Mouse (Mus musculus): ENCODE data around the gene Tnni3. TPM values are rescaled to one million over a fixed set of nuclear protein-coding genes. Genes with fewer than 3 reads are reported as not detected.
"Not testable (repeated sequence)": the region's sequence is repeated elsewhere in the genome, so short reads cannot be mapped to it uniquely, and the experiment has no call there.

Gene Tnni3
- polyA plus RNA-seq, 2 experiments: 2.8 to 10.6 TPM

DNA sequence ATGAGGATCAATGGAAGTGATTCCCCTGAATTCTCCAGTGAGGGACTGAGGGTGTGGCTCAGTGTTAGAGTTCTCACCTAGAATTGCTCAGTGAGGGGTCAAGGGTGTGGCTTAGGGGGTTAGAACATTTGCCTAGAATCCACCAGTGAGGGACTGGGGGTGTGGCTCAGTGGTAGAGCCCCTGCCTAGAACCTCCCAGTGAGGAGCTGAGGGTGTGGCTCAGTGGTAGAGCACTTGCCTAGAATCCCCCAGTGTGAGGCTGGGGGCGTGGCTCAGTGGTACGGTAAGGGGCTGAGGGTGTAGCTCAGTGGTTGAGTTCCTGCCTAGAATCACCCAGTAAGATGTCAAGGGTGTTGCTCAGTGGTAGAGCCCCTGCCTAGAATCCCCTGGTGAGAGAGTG, 15.0 kb upstream of the Tnni3 start:
- H3K9ac ChIP-seq (ENCODE audit: low read depth, low read length, severe bottlenecking): no peak overlapping the region
- no peak overlapping the region for H3K27ac ChIP-seq (replicated peaks; ENCODE audit: low read depth, low read length)
- H3K4me1 ChIP-seq (ENCODE audit: control insufficient read depth, insufficient read depth, low read length): no peaks in the 10 kb centered on the region
- WGBS: 76% methylated on average over 2 of the region's 2 CpGs
- no peaks in the 10 kb centered on the region for H3K27me3 ChIP-seq (ENCODE audit: control insufficient read depth, insufficient read depth, low read length)
- TF ChIP-seq POLR2A (IDR thresholded peaks at IDR 0.05; ENCODE audit: borderline replicate concordance, extremely low read depth, insufficient read depth, insufficient read length): no peak
- no peak for DNase-seq (ENCODE audit: low spot score)
- no peaks in the 10 kb centered on the region for H3K36me3 ChIP-seq (ENCODE audit: control insufficient read depth, insufficient read depth, low read length)
- ATAC-seq (ENCODE audit: low FRiP score, low read depth): no peak
- no peak overlapping the region for H3K4me3 ChIP-seq (replicated peaks; ENCODE audit: low read length)
- H3K4me2 ChIP-seq (replicated peaks; ENCODE audit: low read depth, low read length, severe bottlenecking): no peak overlapping the region
- H3K9me3 ChIP-seq (ENCODE audit: control insufficient read depth, low read length): no peaks in the 10 kb centered on the region

GRCm38 (mm10) chr7:4537181-4537580, 13.2 kb upstream of the Tnni3 start:
- H3K27ac ChIP-seq (replicated peaks; ENCODE audit: low read depth, low read length): no peak overlapping the region
- no peak overlapping the region for H3K4me2 ChIP-seq (replicated peaks; ENCODE audit: low read depth, low read length, severe bottlenecking)
- no peaks in the 10 kb centered on the region for H3K9me3 ChIP-seq (ENCODE audit: control insufficient read depth, low read length)
- H3K27me3 ChIP-seq (ENCODE audit: control insufficient read depth, insufficient read depth, low read length): no peaks in the 10 kb centered on the region
- no peak overlapping the region for H3K4me3 ChIP-seq (replicated peaks; ENCODE audit: low read length)
- 44% methylated on average over 4 of the region's 4 CpGs for whole genome bisulfite sequencing
- H3K36me3 ChIP-seq (ENCODE audit: control insufficient read depth, insufficient read depth, low read length): no peaks in the 10 kb centered on the region
- TF ChIP-seq POLR2A (IDR thresholded peaks at IDR 0.05; ENCODE audit: borderline replicate concordance, extremely low read depth, insufficient read depth, insufficient read length): no peak
- H3K4me1 ChIP-seq (ENCODE audit: control insufficient read depth, insufficient read depth, low read length): no peaks in the 10 kb centered on the region
- no peak overlapping the region for H3K9ac ChIP-seq (ENCODE audit: low read depth, low read length, severe bottlenecking)
- ATAC-seq (ENCODE audit: low FRiP score, low read depth) (no peak), DNase-seq (ENCODE audit: low spot score) (no peak)

DNA sequence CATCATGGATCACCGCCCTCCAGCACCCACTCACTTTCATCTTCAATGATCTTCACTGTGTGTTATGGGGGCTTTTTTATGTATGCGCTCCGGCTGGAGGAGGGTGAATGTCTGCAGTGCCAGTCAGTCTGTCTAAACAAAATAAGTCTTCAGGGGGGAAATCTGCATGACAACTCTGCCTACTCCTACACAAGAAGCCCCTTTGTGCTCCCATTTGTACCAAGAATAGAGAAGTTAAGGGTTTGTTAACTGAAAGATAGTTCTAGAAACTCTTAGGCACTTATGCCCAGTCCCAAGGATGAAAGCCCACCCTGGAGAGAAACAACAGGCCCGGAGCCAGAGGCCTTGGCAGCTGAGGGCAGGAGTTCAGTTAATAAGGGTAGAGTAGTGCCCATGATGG, 12.3 kb upstream of the Tnni3 start:
- ATAC-seq (ENCODE audit: low FRiP score, low read depth): no peak
- Histone ChIP-seq H3K4me1 (ENCODE audit: control insufficient read depth, insufficient read depth, low read length) (no peaks in the 10 kb centered on the region), H3K4me3 (replicated peaks; ENCODE audit: low read length) (no peak overlapping the region), H3K27me3 (ENCODE audit: control insufficient read depth, insufficient read depth, low read length) (no peaks in the 10 kb centered on the region), H3K36me3 (ENCODE audit: control insufficient read depth, insufficient read depth, low read length) (no peaks in the 10 kb centered on the region), H3K9me3 (ENCODE audit: control insufficient read depth, low read length) (no peaks in the 10 kb centered on the region), H3K4me2 (replicated peaks; ENCODE audit: low read depth, low read length, severe bottlenecking) (no peak overlapping the region), H3K9ac (ENCODE audit: low read depth, low read length, severe bottlenecking) (no peak overlapping the region), H3K27ac (replicated peaks; ENCODE audit: low read depth, low read length) (no peak overlapping the region)
- TF ChIP-seq POLR2A (IDR thresholded peaks at IDR 0.05; ENCODE audit: borderline replicate concordance, extremely low read depth, insufficient read depth, insufficient read length): no peak
- DNase-seq (ENCODE audit: low spot score): no peak
- 94% methylated on average over 4 of the region's 4 CpGs for WGBS

- ATAC-seq (ENCODE audit: low FRiP score, low read depth) (peak; percentile 94), DNase-seq (ENCODE audit: low spot score) (peak; percentile 87)
- Histone ChIP-seq H3K9me3 (ENCODE audit: control insufficient read depth, low read length) (no peaks in the 10 kb centered on the region), H3K4me2 (replicated peaks; ENCODE audit: low read depth, low read length, severe bottlenecking) (peak within 1 kb of the TSS; percentile 47), H3K27me3 (ENCODE audit: control insufficient read depth, insufficient read depth, low read length) (no peaks in the 10 kb centered on the region), H3K36me3 (ENCODE audit: control insufficient read depth, insufficient read depth, low read length) (no peaks in the 10 kb centered on the region), H3K27ac (replicated peaks; ENCODE audit: low read depth, low read length) (no peak within 1 kb of the TSS), H3K9ac (ENCODE audit: low read depth, low read length, severe bottlenecking) (no peak within 1 kb of the TSS), H3K4me3 (replicated peaks; ENCODE audit: low read length) (peak within 1 kb of the TSS; percentile 33), H3K4me1 (ENCODE audit: control insufficient read depth, insufficient read depth, low read length) (peaks cover 2% of the 10 kb centered on the region; the same call in 1 of the 2 replicates)
- WGBS: 2% methylated on average over 27 of the region's 28 CpGs
- no peak for TF ChIP-seq POLR2A (IDR thresholded peaks at IDR 0.05; ENCODE audit: borderline replicate concordance, extremely low read depth, insufficient read depth, insufficient read length)
These were observed 8.1 kb upstream of the Tnni3 start, which contains the start of gene Dnaaf3 for GRCm38 (mm10) chr7:4532005-4532729. Gene Dnaaf3 (minus strand): TSS chr7:4532453.

GRCm38 (mm10) chr7:4530166-4530565, 6.1 kb upstream of the Tnni3 start:
- not testable (repeated sequence) for H3K4me1 ChIP-seq (ENCODE audit: control insufficient read depth, insufficient read depth, low read length); H3K9me3 ChIP-seq (ENCODE audit: control insufficient read depth, low read length); H3K9ac ChIP-seq (ENCODE audit: low read depth, low read length, severe bottlenecking); ATAC-seq (ENCODE audit: low FRiP score, low read depth); H3K4me3 ChIP-seq (replicated peaks; ENCODE audit: low read length); H3K36me3 ChIP-seq (ENCODE audit: control insufficient read depth, insufficient read depth, low read length); H3K4me2 ChIP-seq (replicated peaks; ENCODE audit: low read depth, low read length, severe bottlenecking); H3K27me3 ChIP-seq (ENCODE audit: control insufficient read depth, insufficient read depth, low read length); DNase-seq (ENCODE audit: low spot score); H3K27ac ChIP-seq (replicated peaks; ENCODE audit: low read depth, low read length)
- 41% methylated on average over 7 of the region's 8 CpGs for WGBS

All from limb, embryonic 14.5 days (tissue).